Mouse (Mus musculus) embryonic fibroblast, embryonic 13.5 days (primary cell): ENCODE data around the gene Tcf3.

ENCODE experiments used
- CTCF ChIP-seq: IDR thresholded peaks from 2 replicates; pipeline ENCODE4 v1.5.1; 2011; ENCODE audit warnings: mild to moderate bottlenecking, control low read depth, low read length, moderate library complexity, borderline replicate concordance; ENCODE audit not compliant: insufficient read depth
- POLR2A ChIP-seq: IDR thresholded peaks from 2 replicates; pipeline ENCODE4 v1.6.1; 2011; ENCODE audit warnings: low read depth, mild to moderate bottlenecking, control low read depth, low read length, moderate library complexity

DNA sequence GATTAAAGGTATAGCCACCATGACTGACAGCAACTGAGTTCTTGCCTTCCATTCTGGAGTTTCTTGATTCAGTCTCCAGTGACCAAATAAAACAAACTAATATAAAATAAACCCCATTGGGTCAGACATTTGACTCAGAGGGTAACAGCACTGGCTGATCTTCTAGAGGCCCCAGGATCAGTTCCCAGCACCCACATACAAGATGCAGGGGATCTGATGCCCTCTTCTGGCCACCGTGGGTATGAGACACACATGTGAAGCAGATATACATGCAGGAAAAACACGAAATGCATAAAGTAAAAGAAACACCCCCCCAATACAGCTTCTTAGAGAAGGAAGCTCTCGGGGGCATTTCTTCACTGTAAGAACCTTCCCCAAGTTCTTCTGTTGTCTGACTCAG lies 8.4 kb downstream of the Tcf3 start:
- no peak for TF ChIP-seq CTCF
- TF ChIP-seq POLR2A = no peak
